Mouse (Mus musculus) ovary, adult 2 months (tissue): ENCODE results near the gene Olfr76. TPM values are rescaled to one million over a fixed set of nuclear protein-coding genes. Genes with fewer than 3 reads are reported as not detected.

ENCODE experiments used
- polyA plus RNA-seq: library from polyadenylated mRNA; depleted of rRNA; stranded (reverse); fragments of >200 nt; gene quantifications from 2 replicates; pipeline ENCODE4 v1.2.3, GENCODE M21; 2012; rRNA removed

Olfr76 gene
- not detected in 2 replicates for polyA plus RNA-seq

DNA sequence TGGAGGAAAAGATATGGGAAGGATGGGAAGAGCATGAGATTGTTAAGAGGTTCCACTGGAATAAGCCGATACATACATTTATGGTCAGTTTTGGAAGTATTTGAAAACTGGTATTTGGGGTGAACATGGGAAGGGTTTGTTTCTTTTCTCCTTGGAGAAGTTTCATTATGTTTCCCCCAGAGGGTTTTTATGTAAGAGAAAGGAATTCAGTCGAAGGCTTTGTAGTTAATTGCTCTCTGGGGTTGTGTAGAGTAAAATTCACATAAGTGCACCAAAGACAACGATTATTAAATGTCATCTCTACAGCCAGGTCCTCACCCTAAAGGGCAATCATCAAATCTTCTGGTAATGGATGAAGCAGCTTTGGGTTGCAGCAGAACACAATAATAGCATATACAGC, at the start of gene Olfr76:
Olfr76 (minus strand) TSS at position 101 of the 400 bp plus-strand sequence.

GRCm38 (mm10) chr19:12170062-12170599, 47.1 kb upstream of the Olfr76 start, which contains the start of gene Olfr1555-ps1:
Gene Olfr1555-ps1 (minus strand): TSS chr19:12170112.

DNA sequence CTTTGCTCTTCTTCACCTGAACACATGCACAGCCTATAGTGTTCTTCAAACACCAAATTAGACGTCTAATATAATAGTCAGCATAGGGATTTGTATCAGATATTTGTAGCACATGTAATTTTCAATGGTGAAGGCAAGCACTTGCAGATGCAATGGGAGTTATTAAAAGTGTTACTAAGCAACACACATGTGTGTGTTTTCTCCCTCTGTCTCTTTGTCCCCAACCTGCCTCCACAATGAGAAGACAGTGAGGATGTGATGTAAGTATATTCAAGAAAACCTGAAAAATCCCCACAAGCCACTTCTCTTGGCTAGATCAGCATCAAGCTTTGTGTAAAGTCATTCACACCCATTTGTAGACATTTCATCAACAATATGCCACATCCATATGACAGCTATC, 7.2 kb downstream of the Olfr76 start, which contains the start of gene Olfr1428:
Olfr1428 (minus strand) TSS at position 101 of the 400 bp plus-strand sequence.

GRCm38 (mm10) chr19:12103234-12103633, 19.8 kb downstream of the Olfr76 start, which contains the start of gene Olfr1427:
Gene Olfr1427 (minus strand): TSS chr19:12103334.

GRCm38 (mm10) chr19:12091913-12092312, 31.1 kb downstream of the Olfr76 start, which contains the start of gene Olfr1426:
Gene Olfr1426 (minus strand): TSS chr19:12092013.

DNA sequence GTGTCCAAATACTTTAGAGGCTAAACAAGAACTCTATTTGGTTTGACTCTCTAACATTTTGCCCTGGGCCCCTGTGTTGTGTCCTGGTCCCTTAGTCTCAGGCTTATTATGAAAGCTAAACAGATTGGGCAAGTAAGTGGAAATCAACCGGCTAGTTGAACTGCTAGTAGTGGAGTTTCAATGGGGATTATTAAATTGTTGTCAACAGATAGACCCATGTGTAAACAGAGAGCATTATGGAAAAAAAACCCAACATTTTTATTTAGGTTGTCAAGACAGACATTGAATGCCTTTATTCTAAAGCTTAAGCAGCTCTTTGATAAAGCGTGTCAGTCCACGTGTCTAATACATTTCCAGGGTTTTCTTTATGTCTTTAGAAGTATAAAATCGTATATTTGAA, 45.4 kb downstream of the Olfr76 start, which contains the start of gene Olfr1425:
Olfr1425 (minus strand) TSS at position 101 of the 400 bp plus-strand sequence.

Other genes with a start within 250 kb of the Olfr76 start
- not detected in 2 replicates for gene Olfr1419, start 248.1 kb downstream of the Olfr76 start, polyA plus RNA-seq
- not detected in 2 replicates for gene Olfr1420, start 236.6 kb downstream of the Olfr76 start, polyA plus RNA-seq
- gene Patl1, start 210.8 kb downstream of the Olfr76 start, polyA plus RNA-seq = 13.4 and 22.7 TPM in 2 replicates
- gene Osbp, start 157.3 kb downstream of the Olfr76 start, polyA plus RNA-seq = 13.5 and 13.6 TPM in 2 replicates
- gene Olfr1423, start 81.9 kb downstream of the Olfr76 start, polyA plus RNA-seq = not detected in 2 replicates
- gene Olfr1424, start 60.5 kb downstream of the Olfr76 start, polyA plus RNA-seq = not detected in 2 replicates
- gene Olfr1425, start 45.5 kb downstream of the Olfr76 start, polyA plus RNA-seq = not detected in 2 replicates
- not detected in 2 replicates for gene Olfr1426, start 31.2 kb downstream of the Olfr76 start, polyA plus RNA-seq
- gene Olfr1427, start 19.9 kb downstream of the Olfr76 start, polyA plus RNA-seq = not detected in 2 replicates
- gene Olfr1428, start 7.3 kb downstream of the Olfr76 start, polyA plus RNA-seq = not detected in 2 replicates
- not detected in 2 replicates for gene Olfr1555-ps1, start 46.9 kb upstream of the Olfr76 start, polyA plus RNA-seq
- not detected in 2 replicates for gene Olfr1431, start 77.4 kb upstream of the Olfr76 start, polyA plus RNA-seq
- gene Olfr1432, start 109.4 kb upstream of the Olfr76 start, polyA plus RNA-seq = not detected in 2 replicates
- not detected in 2 replicates for gene Olfr262, start 118.5 kb upstream of the Olfr76 start, polyA plus RNA-seq
- gene Olfr235, start 137.8 kb upstream of the Olfr76 start, polyA plus RNA-seq = not detected in 2 replicates
- gene Olfr1434, start 156.7 kb upstream of the Olfr76 start, polyA plus RNA-seq = not detected in 2 replicates
- gene Olfr1436, start 175.9 kb upstream of the Olfr76 start, polyA plus RNA-seq = not detected in 2 replicates
- gene Olfr1437, start 201.9 kb upstream of the Olfr76 start, polyA plus RNA-seq = not detected in 2 replicates
- gene Olfr1438-ps1, start 212.7 kb upstream of the Olfr76 start, polyA plus RNA-seq = not detected in 2 replicates